Mouse (Mus musculus) heart, adult 8-10 months (tissue): ENCODE data around the gene Ndufa6. TPM values are rescaled to one million over a fixed set of nuclear protein-coding genes. Genes with fewer than 3 reads are reported as not detected.
"Not testable (repeated sequence)": the region's sequence is repeated elsewhere in the genome, so short reads cannot be mapped to it uniquely, and the experiment has no call there.

Source experiments
- DNase-seq: peaks from one replicate; pipeline ENCODE4 v3.0.0; 2022; ENCODE audit warnings: low spot score
- total RNA-seq, 4 experiments: library from RNA; stranded (reverse); gene quantifications; 2 replicates each; pipeline ENCODE4 v1.2.4; 2022

The Ndufa6 gene
- total RNA-seq, 4 experiments from 2014 or later: 658 to 797 (median 740) TPM

DNA sequence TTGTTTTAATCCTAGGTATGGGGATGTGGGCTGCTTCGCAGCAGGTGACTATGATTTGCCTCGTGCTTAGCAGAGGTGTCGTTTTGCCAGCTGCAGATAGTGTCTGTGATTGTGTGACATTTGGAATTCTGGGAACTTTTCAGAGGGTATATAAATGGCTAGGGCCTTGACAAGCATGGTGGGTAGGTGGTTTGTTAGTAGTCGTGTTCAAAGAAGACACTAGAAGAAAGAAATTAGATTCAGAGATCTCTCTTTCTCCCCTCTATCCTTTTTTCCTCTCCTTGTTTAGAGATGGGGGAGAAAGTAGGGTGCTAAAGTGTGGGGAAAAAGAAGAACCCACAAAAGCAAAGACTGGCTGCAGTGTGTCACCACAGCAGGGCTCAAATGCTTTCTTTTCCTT lies 14.0 kb upstream of the Ndufa6 start:
- no peak for DNase-seq

DNA sequence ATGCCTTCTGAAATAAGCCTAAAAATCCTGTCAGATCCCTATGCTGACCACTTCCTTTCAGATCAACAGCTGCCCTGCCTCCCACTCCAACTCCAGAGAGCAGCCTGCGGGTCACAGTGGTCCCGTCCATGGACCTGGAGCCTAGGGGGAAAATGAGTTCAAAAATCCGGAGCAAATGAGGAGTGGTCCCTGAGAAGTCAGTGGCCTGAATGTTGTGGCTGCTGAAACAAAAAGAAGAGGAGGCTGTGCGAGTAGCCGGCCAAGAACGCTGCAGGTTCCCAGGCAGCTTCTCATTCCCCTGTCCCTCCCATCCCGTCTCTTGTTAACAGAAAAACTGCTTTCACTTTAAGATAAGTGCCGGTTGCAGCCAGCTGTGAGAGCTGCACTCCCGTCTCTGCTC lies 10.4 kb upstream of the Ndufa6 start:
- not testable (repeated sequence) for DNase-seq

DNA sequence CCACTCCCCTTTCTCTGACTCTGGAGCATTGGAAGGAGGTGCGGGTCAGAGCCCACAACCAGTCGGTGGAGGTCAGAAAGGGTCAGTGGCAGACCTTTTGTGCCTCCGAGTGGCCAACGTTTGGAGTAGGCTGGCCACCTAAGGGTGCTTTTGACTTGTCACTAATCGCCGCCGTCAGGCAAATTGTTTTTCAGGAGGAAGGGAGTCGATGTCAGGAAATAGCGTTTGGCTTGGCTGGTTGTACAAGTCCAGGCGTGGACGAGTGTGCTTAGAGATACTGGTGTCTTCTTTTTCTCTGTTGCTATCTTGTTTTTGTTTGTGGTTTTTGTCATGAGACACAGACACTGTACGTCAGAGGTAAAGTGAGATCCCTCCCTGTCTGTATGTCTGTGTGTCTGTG lies 9.7 kb upstream of the Ndufa6 start:
- DNase-seq: not testable (repeated sequence)

DNA sequence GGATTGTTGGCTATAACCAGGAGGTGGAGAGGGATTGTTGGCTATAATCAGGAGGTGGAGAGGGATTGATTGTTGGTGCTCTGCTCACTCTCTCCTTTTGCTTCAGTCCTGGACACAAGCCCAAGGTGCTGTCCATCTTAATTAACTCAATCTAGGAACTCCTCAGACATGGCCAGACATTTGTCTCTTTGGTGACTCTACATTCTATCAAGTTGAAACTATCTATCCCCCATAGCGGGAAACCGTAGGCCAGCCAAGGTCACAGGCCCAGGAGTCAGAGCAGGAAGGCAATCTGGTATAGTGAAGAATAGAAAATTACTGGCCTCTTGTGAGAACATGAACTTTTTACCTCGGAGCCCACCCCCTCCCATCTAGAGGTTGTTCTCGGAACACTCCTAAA lies 8.1 kb upstream of the Ndufa6 start:
- peak; percentile 34 for DNase-seq

DNA sequence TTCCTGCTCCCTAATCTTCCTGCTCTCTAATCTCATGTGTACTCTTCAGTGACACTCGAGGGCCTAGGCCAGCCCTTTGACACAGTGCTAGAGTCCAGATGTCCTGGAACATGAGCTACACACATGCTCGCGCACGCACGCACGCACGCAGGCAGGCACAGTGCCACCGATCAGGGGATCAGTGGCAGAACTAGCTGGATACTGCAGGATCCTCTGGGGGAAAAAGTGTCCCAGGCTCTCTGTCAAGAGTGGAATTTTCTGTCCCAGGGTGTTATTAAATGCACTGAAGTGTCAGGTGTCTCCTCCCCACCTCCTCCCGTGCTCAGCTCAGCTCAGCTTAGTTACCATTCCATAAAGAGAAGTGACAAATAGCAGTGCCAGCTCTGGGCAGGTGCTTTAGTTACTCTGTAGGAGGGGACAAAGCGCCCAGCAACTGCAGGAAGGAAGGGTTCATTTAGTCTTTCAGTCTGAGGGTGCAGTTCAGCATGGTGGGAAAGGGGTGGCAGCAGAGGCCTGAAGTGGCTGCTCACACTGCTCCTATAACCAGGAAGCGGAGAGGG lies 7.4 kb upstream of the Ndufa6 start:
- DNase-seq: no peak

DNA sequence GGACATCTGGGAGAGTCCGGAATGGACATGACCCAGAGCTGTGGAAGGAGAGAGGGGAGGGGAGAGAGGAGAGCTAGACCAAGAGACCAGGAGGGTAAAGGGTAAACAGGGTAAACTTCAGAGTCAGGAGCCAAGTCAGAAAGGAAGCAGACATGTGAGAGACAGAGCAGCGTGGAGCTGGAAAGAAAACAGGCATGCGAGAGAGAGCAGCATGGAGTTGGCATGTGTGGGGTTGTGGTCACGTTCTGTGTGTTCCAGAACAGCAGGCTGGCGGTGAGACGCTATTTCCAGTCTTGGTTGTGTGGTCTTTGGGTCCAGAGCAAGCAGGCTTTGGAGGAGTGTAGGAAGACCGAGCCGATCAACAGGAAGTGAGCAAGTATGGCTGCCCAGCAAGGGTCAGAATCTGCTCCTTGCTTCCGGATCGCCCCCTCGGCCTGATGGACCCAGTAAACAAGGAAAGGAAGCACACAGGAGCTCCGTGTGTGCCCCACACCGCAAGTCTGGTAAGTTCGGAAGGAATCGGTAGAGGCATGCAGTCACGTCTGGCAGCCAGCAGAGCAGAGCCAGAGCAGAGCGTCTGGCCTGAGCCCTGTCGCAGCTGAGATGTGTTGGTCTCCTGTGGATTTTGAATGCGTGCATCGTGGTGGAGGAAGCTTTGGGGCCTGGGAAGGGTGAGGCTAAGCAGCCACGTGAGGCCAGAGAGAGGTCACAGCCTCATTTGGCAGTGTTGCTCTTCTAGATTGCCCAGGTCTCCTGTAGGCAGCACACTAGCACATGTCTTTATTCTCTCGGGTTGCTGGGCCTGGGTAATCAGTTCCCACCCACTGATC lies 4.5 kb upstream of the Ndufa6 start:
- peak; percentile 38 for DNase-seq

DNA sequence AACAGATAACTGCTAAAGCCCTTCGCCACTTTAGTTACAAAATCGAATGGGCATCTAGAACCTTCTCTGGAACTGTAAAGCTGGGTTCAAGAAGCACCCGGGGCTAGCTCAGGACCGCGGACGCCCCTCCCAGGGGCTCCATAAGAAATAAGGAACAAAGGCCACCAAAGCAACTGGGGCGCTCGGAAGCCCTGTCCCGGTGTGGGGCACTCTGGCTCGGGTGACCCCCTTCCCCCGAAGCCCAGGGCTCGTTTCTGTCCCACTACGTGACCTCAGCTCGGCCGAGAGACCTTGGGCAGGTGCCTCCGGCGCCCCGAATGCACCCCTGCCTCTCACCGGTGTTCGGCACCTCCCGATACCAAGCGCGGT lies 393 bp downstream of the Ndufa6 start:
- no peak for DNase-seq

DNA sequence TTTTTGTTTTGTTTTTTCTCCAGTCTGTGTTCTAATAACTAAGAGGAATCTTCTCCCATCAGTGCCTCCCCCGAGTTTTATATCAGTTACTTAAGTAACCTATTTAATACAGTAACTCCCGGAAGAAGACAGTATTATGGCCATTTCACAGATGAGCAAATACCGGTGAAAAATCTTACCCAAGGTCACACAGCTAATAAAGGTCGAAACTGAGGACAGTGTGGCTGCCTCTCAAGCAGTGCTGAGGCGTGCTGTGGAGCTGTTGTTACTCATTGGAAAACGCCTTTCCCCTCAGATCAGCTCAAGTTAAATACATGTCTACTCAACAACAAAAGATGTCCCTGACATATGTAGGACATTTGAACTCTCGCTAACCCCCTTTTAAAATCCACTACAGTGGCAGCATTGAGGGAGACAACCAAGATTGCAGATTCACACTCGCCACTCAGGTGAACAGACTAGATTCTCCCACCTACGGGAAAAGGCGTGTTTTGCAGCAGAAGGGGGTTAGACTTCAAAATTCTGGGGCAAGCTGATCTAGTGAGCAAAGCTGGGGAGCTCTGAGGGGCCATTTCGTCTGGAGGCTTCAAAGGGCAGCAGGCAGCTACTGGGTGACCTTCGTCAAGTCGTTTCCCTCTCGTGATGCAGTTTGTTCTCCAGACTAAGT lies 911 bp downstream of the Ndufa6 start:
- no peak for DNase-seq

DNA sequence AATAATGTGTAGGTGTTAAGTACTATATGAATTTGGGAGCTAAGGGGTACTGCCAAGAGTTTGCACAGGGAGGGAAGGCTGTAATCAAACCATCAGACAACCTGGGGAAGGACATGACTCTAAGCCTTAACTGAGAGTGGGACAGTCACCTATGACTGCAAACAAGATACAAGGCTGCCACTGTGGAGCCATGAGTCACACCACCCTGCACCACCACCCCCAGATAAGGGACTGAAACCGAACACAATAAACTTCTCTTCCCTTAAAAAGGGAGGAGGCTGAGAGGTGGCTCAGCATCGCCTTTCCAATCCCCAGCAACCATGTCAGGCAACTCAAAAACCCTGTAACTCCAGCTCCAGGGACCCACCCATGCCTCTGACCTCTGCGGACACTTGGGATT lies 2.6 kb downstream of the Ndufa6 start:
- no peak for DNase-seq

DNA sequence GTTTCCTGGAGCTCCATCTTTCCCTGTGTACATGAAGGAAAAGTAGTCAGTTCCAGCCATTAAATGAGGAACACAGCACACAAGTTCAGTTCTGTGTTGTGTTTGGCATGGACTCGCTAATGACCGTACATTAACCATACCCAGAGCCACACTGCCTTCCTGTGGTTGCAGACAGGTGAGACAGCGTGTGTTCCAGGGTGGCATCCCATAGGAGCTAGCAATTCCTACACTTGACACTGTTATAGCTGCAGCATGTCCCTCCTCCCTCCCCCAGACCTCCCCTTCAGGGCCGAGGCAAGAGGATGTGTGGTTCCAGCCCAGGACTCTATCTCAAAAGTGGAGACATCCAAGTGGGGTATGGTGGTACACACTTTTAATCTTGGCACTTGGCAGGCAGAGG lies 3.8 kb downstream of the Ndufa6 start:
- DNase-seq: no peak

DNA sequence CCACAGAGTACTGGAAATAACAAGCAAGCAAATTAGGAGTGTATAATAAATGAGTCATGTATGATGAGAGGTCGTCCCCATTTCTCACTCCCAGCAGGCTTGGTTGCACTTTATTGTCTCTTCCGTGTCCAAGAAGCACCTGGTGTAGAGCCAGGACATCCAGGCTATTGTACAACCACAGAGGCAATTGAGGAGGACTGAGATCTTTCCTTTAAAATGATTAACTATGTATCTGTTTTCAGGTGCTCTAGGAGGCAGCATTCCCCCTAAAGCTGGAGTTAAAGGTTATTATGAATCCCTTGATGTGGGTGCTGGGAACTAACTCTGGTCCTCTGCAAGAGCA lies 5.2 kb downstream of the Ndufa6 start:
- no peak for DNase-seq

DNA sequence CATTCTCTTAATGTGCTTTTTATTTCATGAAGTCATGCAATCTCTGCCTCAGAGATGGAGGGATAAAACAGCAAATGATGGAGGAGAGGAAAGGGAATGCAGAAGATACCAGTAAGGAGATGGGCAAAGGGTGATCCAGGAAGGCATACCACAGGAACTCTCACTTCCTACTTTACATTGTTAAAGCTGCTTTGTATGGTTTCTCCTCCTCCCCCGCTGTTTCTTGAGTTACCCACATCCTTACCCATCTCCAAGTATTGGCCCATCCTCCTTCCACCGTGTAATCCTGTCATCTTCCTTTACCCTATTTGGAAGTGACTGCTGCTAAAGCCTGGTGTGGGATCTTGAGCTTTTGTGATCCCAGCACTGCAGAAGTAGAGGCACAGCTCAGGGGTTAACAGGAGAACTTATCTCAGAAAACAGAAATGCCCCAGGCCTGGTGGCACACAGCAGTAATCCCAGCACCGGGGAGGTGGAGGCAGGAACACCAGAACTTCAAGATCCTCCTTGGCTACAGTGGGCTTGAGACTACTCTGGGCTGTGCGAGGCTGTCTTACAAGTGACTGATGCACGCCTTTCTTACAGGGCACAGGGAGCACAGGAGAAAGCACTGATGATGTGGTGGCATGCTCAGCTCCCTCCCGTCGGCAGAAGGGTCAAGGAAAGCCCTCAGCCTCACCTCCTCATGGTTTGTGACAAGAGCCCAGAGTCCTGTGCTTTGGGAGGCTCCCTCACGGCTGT lies 5.7 kb downstream of the Ndufa6 start:
- no peak for DNase-seq

DNA sequence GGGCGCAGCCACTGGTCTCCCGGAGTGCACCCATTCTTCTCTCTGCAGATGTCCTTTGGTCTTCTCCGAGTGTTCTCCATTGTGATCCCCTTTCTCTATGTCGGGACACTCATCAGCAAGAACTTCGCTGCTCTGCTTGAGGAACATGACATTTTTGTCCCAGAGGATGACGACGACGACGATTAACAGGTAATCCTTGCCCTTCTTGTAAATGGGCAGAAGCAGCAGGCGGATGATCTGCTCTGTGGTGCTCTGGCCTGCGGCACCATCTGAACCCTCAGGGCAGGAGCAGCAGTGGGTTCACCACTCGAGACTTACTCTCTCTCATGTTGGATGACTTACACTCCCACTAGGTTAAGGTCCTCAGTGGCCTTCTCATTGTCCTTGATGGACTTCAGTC lies 6.3 kb downstream of the Ndufa6 start:
- no peak for DNase-seq

DNA sequence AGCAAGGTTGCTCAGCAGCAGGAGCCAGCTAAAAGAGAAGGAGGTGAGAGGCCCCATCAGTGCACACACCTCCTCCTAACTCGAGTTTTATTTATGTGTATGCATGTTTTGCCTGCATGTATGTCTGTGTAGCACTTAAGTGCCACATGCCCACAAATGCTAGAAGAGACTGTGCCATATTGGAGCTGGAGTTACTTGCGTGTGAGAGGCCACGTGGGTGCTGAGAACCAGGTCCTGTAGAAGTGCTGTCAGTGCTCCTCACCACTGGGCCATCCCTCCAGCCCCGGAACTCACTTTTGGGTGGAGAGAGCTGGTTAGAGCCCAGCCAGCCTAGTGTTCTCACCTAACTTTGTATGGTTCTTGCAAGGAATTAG lies 6.8 kb downstream of the Ndufa6 start:
- no peak for DNase-seq

DNA sequence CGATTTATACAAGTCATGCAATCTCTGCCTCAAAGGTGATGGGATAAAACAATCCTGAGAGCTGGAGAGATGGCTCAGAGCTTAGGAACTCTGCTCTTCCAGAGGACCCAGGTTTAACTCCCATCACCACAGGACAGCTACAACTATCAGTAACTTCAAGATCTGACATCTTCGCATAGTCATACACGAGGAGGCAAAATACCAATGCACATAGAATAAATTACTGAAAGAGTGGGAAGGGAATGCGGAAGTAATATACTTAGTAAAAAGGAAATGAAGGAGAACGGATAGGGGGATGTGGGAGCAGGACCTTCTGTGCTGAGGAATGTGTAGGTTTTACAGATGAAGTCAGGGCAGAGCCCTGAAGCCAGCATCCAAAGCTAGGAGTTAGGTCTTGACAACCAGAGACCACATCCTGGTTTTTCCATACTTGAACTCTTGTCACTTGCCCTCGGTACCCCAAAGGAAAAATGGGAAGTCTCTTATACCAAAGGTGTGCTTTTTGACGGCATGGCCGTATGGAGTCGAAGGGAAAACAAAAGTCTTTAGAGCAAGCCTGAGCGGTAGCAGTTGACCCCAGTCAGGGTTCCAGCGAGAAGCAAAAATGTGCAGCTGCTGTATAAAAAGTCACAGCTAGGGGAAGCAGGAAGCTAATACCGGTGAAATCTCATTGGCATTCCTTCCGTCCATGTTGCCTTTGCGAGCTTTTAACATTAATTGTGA lies 7.4 kb downstream of the Ndufa6 start:
- no peak for DNase-seq

DNA sequence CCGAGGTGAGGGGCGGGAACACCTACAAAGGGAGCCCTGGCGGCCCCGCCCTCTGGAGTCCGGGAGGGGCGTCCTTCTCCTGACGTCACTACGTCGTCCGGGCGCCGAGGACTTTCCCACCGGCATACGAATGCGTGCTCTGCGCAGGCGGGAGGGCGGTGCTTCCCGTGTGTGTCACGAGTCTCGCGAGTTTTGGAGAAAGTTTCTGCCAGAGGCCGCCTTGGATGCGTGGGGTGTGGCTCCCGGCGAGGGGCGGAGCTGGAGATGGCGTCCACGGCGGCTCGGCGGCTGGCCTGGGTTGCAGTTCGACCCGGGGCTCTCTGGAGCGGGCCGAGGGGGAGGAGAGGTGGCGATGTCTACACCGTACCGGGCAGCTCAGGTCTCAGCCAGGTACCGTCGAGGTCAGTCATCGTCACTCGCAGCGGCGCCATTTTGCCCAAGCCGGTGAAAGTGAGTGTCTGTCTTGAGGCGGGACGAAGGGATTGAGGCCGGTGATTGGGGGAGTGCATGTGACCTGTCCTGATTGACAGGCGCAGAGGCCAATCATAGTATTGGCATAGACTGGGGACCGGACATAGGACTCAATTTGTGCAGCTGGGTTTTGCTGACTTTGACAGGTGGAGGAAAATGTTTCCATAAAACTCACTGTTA lies 8.2 kb downstream of the Ndufa6 start:
- peak; percentile 99 for DNase-seq

DNA sequence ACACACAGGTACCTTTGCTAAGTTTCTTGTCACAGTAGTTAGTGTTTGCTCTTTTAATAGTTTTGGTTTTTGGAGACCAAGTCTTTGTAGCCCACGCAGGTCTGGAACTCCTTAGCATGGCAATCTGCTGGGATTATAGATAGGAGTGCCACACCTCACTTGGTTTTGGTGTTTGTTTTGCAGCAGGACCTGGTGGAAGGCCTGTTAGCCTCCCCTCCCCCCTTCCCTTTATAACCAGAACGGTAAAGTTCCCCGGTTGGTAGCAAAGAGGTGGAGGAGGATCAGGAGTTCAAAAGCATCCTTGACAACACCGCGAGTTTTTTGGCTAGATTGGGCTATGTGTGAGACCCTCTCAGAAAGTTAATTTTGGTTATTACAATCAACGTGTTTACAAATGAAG lies 9.2 kb downstream of the Ndufa6 start:
- DNase-seq: no peak

DNA sequence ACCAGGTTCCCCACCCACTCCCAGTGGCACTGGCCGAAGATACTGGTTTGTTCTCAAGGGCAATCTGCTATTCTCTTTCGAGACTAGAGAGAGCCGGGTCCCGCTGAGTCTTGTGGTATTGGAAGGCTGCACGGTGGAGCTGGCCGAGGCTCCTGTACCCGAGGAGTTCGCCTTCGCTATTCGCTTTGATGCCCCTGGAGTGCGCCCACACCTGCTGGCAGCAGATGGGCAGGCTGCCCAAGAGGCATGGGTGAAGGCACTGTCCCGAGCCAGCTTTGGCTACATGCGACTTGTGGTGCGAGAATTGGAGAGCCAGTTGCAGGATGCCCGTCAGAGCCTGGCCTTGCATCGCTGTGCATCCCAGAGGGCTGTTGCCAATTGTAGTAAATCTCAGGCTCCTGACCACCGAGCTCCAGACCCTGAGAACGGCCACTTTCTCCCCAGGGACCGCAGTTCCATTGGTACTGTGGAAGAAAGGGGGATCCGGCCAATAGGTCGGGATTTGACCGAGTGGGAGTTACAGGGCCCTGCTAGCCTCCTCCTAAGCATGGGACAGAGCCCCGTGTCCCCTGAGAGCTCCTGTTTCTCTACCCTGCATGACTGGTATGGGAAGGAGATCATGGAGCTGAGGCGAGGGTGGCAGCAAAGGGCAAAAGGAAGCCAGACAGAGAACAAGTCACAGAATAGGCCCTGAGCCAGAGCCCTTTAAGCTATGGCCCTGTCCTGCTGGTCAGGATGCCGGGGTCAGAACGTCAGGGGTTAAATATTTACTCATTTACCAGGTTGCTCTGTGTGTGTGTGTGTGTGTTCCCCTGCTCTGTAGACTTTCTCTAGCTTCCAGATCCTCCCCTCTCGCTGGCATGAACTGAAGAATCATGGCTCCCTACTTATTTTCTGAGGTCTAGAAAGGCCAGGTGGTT lies 10.5 kb downstream of the Ndufa6 start:
- no peak for DNase-seq

DNA sequence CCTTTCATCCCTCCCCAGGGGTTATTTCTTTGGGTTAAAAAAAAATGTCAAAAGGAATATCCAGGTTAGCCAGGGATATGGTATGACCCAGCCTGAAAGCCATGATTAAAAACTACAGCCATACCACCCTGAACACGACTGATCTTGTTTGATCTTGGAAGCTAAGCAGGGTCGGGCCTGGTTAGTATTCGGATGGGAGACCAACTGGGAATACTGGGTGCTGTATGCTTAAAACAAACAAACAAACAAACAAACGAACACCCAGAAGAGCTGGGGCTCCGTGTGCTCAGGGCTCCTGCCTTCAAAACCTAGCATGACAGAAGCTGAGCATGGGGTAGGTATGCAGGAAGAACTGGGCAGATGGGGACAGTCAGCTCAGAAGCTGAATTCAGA lies 11.6 kb downstream of the Ndufa6 start:
- no peak for DNase-seq
